Comparison of ENCODE assay signal across 29 mouse cellular contexts in genomic region chr6:128466563-128466962, GRCm38 (mm10). TPM values are rescaled to one million over a fixed set of nuclear protein-coding genes. Genes with fewer than 3 reads are reported as not detected.
A peak's percentile ranks its signal among the peaks of the same experiment; 100 is the strongest.
DNase-seq lines count a peak whose midpoint lies in the region; ATAC-seq lines count a peak whose summit lies in the region.
"Had no signal": no experiment of that assay in that cellular context is flagged by ENCODE, and none has a peak within 500 bp of the region (broad histone marks: within the 10 kb centered on the region; RNA-seq: fewer than 3 reads in every experiment).

No protein-coding gene starts in this region.

- peak; percentile 22 for DNase-seq in retina, embryonic 14.5 days (ENCODE audit: low spot score)
- no peak for DNase-seq in retina, postnatal 1 day
- DNase-seq in liver, embryonic 11.5 days (ENCODE audit: low spot score) = no peak
- DNase-seq in kidney, postnatal 14 days = no peak
- DNase-seq: cerebellum, adult 11-12 months; gastrocnemius, postnatal 25 days; kidney, adult 8-10 months; lung, adult 18-20 months; right cerebral cortex, adult 18-20 months; spleen, adult 18-20 months; thymus, adult 18-20 months; thymus, postnatal 25 days had no signal

- ATAC-seq in liver, embryonic 11.5 days (replicated peaks; ENCODE audit: low FRiP score) = peak; percentile 79
- peak; percentile 66 for ATAC-seq in liver, embryonic 16.5 days (ENCODE audit: low read depth)
- ATAC-seq in midbrain, embryonic 13.5 days = no peak
- ATAC-seq in midbrain, embryonic 15.5 days (replicated peaks) = no peak
- ATAC-seq: intestine, embryonic 16.5 days; lung, postnatal 0 days; Patski had no signal

- no peaks in the 10 kb centered on the region for H3K36me3 ChIP-seq in liver, embryonic 11.5 days (ENCODE audit: control insufficient read depth, insufficient read depth, low read length)
- H3K36me3 ChIP-seq in liver, embryonic 16.5 days (ENCODE audit: control insufficient read depth, insufficient read depth) = no peaks in the 10 kb centered on the region
- no peaks in the 10 kb centered on the region for H3K36me3 ChIP-seq in midbrain, embryonic 13.5 days
- H3K36me3 ChIP-seq in midbrain, embryonic 15.5 days (replicated peaks) = no peaks in the 10 kb centered on the region
- H3K36me3 ChIP-seq: embryonic facial prominence, embryonic 13.5 days; forebrain, embryonic 10.5 days; forebrain, embryonic 15.5 days; hindbrain, embryonic 13.5 days; limb, embryonic 12.5 days; midbrain, embryonic 12.5 days; neural tube, embryonic 15.5 days had no signal

- 43% methylated on average over 3 of the region's 3 CpGs for WGBS in liver, embryonic 11.5 days
- WGBS in liver, embryonic 16.5 days (ENCODE audit: insufficient replicate concordance) = 27% methylated on average over 3 of the region's 3 CpGs
- 79% methylated on average over 3 of the region's 3 CpGs for WGBS in midbrain, embryonic 13.5 days
- 60% methylated on average over 3 of the region's 3 CpGs for WGBS in midbrain, embryonic 15.5 days

- H3K9ac ChIP-seq in liver, embryonic 11.5 days (ENCODE audit: low read depth, low read length) = no peak overlapping the region
- H3K9ac ChIP-seq in liver, embryonic 16.5 days (ENCODE audit: low read depth, low read length) = no peak overlapping the region
- H3K9ac ChIP-seq in midbrain, embryonic 13.5 days (replicated peaks) = no peak overlapping the region
- no peak overlapping the region for H3K9ac ChIP-seq in midbrain, embryonic 15.5 days
- H3K9ac ChIP-seq: embryonic facial prominence, embryonic 13.5 days; forebrain, embryonic 15.5 days; hindbrain, embryonic 13.5 days; limb, embryonic 12.5 days; midbrain, embryonic 12.5 days; neural tube, embryonic 15.5 days had no signal

- H3K4me3 ChIP-seq in liver, embryonic 11.5 days (ENCODE audit: low read depth, low read length) = no peak overlapping the region
- H3K4me3 ChIP-seq in liver, embryonic 16.5 days (ENCODE audit: low read depth, low read length) = no peak overlapping the region
- H3K4me3 ChIP-seq in midbrain, embryonic 13.5 days (replicated peaks) = no peak overlapping the region
- no peak overlapping the region for H3K4me3 ChIP-seq in midbrain, embryonic 15.5 days
- H3K4me3 ChIP-seq: embryonic facial prominence, embryonic 13.5 days; forebrain, embryonic 10.5 days; forebrain, embryonic 15.5 days; hindbrain, embryonic 13.5 days; left cerebral cortex, adult 2 months; limb, embryonic 12.5 days; midbrain, embryonic 12.5 days; neural tube, embryonic 15.5 days had no signal

- no peak overlapping the region for H3K4me2 ChIP-seq in liver, embryonic 11.5 days
- no peak overlapping the region for H3K4me2 ChIP-seq in liver, embryonic 16.5 days (ENCODE audit: low read depth, low read length)
- H3K4me2 ChIP-seq in midbrain, embryonic 13.5 days (replicated peaks) = no peak overlapping the region
- no peak overlapping the region for H3K4me2 ChIP-seq in midbrain, embryonic 15.5 days
- H3K4me2 ChIP-seq: embryonic facial prominence, embryonic 13.5 days; forebrain, embryonic 15.5 days; heart, embryonic 11.5 days; hindbrain, embryonic 13.5 days; limb, embryonic 12.5 days; midbrain, embryonic 12.5 days; neural tube, embryonic 15.5 days had no signal

- H3K9me3 ChIP-seq in liver, embryonic 11.5 days (ENCODE audit: control insufficient read depth, low read length) = no peaks in the 10 kb centered on the region
- no peaks in the 10 kb centered on the region for H3K9me3 ChIP-seq in liver, embryonic 16.5 days (replicated peaks; ENCODE audit: control insufficient read depth, low read length)
- H3K9me3 ChIP-seq in midbrain, embryonic 13.5 days = no peaks in the 10 kb centered on the region
- no peaks in the 10 kb centered on the region for H3K9me3 ChIP-seq in midbrain, embryonic 15.5 days
- H3K9me3 ChIP-seq: embryonic facial prominence, embryonic 13.5 days; forebrain, embryonic 15.5 days; hindbrain, embryonic 13.5 days; limb, embryonic 12.5 days; midbrain, embryonic 12.5 days; neural tube, embryonic 15.5 days had no signal

- H3K4me1 ChIP-seq in liver, embryonic 11.5 days (replicated peaks; ENCODE audit: control insufficient read depth, insufficient read depth, low read length) = peaks cover 8% of the 10 kb centered on the region
- peaks cover 16% of the 10 kb centered on the region for H3K4me1 ChIP-seq in liver, embryonic 16.5 days (ENCODE audit: control insufficient read depth, low read depth, low read length)
- H3K4me1 ChIP-seq in midbrain, embryonic 13.5 days (replicated peaks) = no peaks in the 10 kb centered on the region
- no peaks in the 10 kb centered on the region for H3K4me1 ChIP-seq in midbrain, embryonic 15.5 days
- H3K4me1 ChIP-seq: embryonic facial prominence, embryonic 13.5 days; hindbrain, embryonic 13.5 days; limb, embryonic 12.5 days; neural tube, embryonic 15.5 days had no signal

- no peak overlapping the region for H3K27ac ChIP-seq in liver, embryonic 11.5 days (ENCODE audit: low read depth, low read length)
- H3K27ac ChIP-seq in liver, embryonic 16.5 days (ENCODE audit: low read length) = no peak overlapping the region
- no peak overlapping the region for H3K27ac ChIP-seq in midbrain, embryonic 13.5 days
- no peak overlapping the region for H3K27ac ChIP-seq in midbrain, embryonic 15.5 days
- H3K27ac ChIP-seq: embryonic facial prominence, embryonic 13.5 days; forebrain, embryonic 10.5 days; forebrain, embryonic 15.5 days; hindbrain, embryonic 13.5 days; kidney, postnatal 0 days; left cerebral cortex, adult 2 months; limb, embryonic 12.5 days; midbrain, embryonic 12.5 days; neural tube, embryonic 15.5 days had no signal

- no peaks in the 10 kb centered on the region for H3K27me3 ChIP-seq in liver, embryonic 11.5 days (replicated peaks; ENCODE audit: control insufficient read depth, insufficient read depth, low read length)
- no peaks in the 10 kb centered on the region for H3K27me3 ChIP-seq in liver, embryonic 16.5 days (ENCODE audit: control insufficient read depth, insufficient read depth, low read depth, low read length)
- H3K27me3 ChIP-seq in midbrain, embryonic 13.5 days = no peaks in the 10 kb centered on the region
- H3K27me3 ChIP-seq in midbrain, embryonic 15.5 days (replicated peaks) = no peaks in the 10 kb centered on the region
- H3K27me3 ChIP-seq: embryonic facial prominence, embryonic 13.5 days; forebrain, embryonic 15.5 days; hindbrain, embryonic 13.5 days; limb, embryonic 12.5 days; midbrain, embryonic 12.5 days; neural tube, embryonic 15.5 days had no signal

RNA-seq across cellular contexts. Expression of gene Fkbp4, which starts 28.1 kb away (rescaled TPM):
- 541 and 572 TPM in 2 replicates for polyA plus RNA-seq in liver, embryonic 11.5 days (2014; fragmentation: Nextera tagmentation; extraction: Ambion mirVana)
- 156 and 174 TPM in 2 replicates for polyA plus RNA-seq in liver, embryonic 16.5 days (2015; fragmentation: Nextera tagmentation; extraction: Ambion mirVana)
- polyA plus RNA-seq in midbrain, embryonic 13.5 days (2015; fragmentation: Nextera tagmentation; extraction: Ambion mirVana) = 430 and 454 TPM in 2 replicates
- 375 and 389 TPM in 2 replicates for polyA plus RNA-seq in midbrain, embryonic 15.5 days (2015; fragmentation: Nextera tagmentation; extraction: Ambion mirVana)

RNA-seq across cellular contexts. Expression of gene Itfg2, which starts 41.8 kb away (rescaled TPM):
- 30.1 and 32.8 TPM in 2 replicates for polyA plus RNA-seq in liver, embryonic 11.5 days (2014; fragmentation: Nextera tagmentation; extraction: Ambion mirVana)
- polyA plus RNA-seq in liver, embryonic 16.5 days (2015; fragmentation: Nextera tagmentation; extraction: Ambion mirVana) = 10.5 and 11.9 TPM in 2 replicates
- polyA plus RNA-seq in midbrain, embryonic 13.5 days (2015; fragmentation: Nextera tagmentation; extraction: Ambion mirVana) = 43.6 and 48.7 TPM in 2 replicates
- 50.7 and 51.4 TPM in 2 replicates for polyA plus RNA-seq in midbrain, embryonic 15.5 days (2015; fragmentation: Nextera tagmentation; extraction: Ambion mirVana)

RNA-seq across cellular contexts. Expression of gene Pzp, which starts 60.0 kb away (rescaled TPM):
- polyA plus RNA-seq in liver, embryonic 11.5 days (2014; fragmentation: Nextera tagmentation; extraction: Ambion mirVana) = 17.8 and 19.8 TPM in 2 replicates
- polyA plus RNA-seq in liver, embryonic 16.5 days (2015; fragmentation: Nextera tagmentation; extraction: Ambion mirVana) = 674 and 844 TPM in 2 replicates
- polyA plus RNA-seq in midbrain, embryonic 13.5 days (2015; fragmentation: Nextera tagmentation; extraction: Ambion mirVana) = 0.04 TPM in 1 of 2 replicates, not detected in the other
- polyA plus RNA-seq in midbrain, embryonic 15.5 days (2015; fragmentation: Nextera tagmentation; extraction: Ambion mirVana) = 0.26 TPM in 1 of 2 replicates, not detected in the other
- polyA plus RNA-seq: forebrain, embryonic 10.5 days; forebrain, embryonic 15.5 days; frontal cortex, adult 2 months; limb, embryonic 12.5 days; midbrain, embryonic 12.5 days had no signal

Comparison
In these comparisons a context has a peak if more than half of its experiments do, and no peak if none do; other contexts are left out.
1. RNA of gene Pzp, which starts 60.0 kb away (polyA plus RNA-seq): 674 to 844 TPM in liver, embryonic 16.5 days; 17.8 to 19.8 TPM in liver, embryonic 11.5 days, 0.04 TPM in midbrain, embryonic 13.5 days and 0.26 TPM in midbrain, embryonic 15.5 days; every median in the first group is over 10 times any median in the second.
2. ATAC-seq: peak in liver, embryonic 11.5 days (single experiment) and liver, embryonic 16.5 days (single experiment); none in midbrain, embryonic 13.5 days (single experiment) and midbrain, embryonic 15.5 days (single experiment).